Mouse (Mus musculus) T-helper 1 cell (primary cell): ENCODE results near the gene Mb21d2.

Experiments used
- in situ Hi-C: fragments of 300-600 bp; cut with MboI, MseI; formaldehyde crosslinking; loops from one replicate; pipeline ENCODE4 v1.15.1; 2025; ENCODE audit warnings: high pct_unique_total_duplicates

Mb21d2 gene

DNA sequence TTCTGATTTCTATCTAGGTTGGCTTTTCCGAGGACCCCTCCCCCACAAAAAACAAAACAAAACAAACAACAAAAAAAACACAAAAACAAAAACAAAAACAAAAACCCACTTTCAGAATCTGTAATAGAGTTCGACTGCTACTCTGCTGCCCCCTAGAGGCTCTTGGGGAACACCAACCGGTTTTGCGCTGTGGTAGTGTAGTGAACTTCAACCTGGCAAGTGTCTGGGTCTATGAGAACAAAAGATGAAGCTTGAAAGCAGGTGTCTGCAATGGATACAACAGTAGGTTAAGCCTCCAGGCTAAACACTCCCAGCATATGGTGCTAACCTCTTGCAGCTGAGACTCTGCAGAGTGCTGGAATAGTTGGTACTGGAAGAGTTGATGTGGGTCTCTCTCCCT is 136.4 kb downstream of the Mb21d2 start:
- in situ Hi-C loops: no loop called here
